Mouse (Mus musculus) heart, adult 2 months (tissue): ENCODE data around the gene Ank3.

Source experiments
- CTCF ChIP-seq: fragments of 200-600 bp; IDR thresholded peaks from 2 replicates; pipeline ENCODE4 v1.8.1; 2022; ENCODE audit warnings: antibody characterized with exemption, mild to moderate bottlenecking, moderate library complexity
- EP300 ChIP-seq: fragments of 200-500 bp; IDR thresholded peaks from 2 replicates; pipeline ENCODE4 v1.6.1; 2011; ENCODE audit warnings: low read depth, low read length, control low read depth; ENCODE audit not compliant: insufficient read depth
- POLR2A ChIP-seq: fragments of 200-500 bp; IDR thresholded peaks from 2 replicates; pipeline ENCODE4 v1.6.1; 2011; ENCODE audit warnings: mild to moderate bottlenecking, low read depth, low read length, control low read depth; ENCODE audit not compliant: insufficient read depth

DNA sequence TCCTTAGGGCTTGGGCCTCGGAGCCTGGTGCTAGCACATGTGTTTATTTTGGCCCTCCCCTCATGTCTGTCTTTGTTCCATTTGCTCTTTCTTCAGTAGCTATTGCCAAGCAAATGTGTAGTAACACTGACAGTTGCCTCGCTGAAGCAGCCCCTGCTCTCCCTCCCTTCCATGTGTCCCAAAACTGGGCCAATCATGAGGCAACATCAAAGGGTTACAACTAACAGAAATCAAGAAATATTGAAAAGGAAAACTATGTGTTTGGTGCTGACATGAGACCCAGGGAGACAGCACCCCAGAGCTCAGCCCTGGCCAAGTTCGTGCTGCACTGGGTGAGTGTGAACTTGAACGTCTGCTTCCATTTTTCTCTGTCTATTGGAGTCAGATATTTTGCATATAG is 365.8 kb downstream of the Ank3 start:
- TF ChIP-seq CTCF: no peak
- TF ChIP-seq EP300: no peak
- no peak for TF ChIP-seq POLR2A
